Mouse (Mus musculus): ENCODE measurements around the gene Tpst1. TPM values are rescaled to one million over a fixed set of nuclear protein-coding genes. Genes with fewer than 3 reads are reported as not detected.

The Tpst1 gene
- total and polyA plus RNA-seq, 3 experiments, result 0.22 TPM; not detected in 2

GRCm38 (mm10) chr5:130120070-130120736 lies 47.1 kb downstream of the Tpst1 start:
- no peak overlapping the region for H3K4me3 ChIP-seq (ENCODE audit: low read depth, low read length)

GRCm38 (mm10) chr5:130120904-130121303 lies 47.8 kb downstream of the Tpst1 start:
- peaks cover 27% of the 10 kb centered on the region for H3K27me3 ChIP-seq (ENCODE audit: insufficient read depth, low read length)
- ATAC-seq (ENCODE audit: extremely low read depth, insufficient number of reproducible peaks, low FRiP score, poor library complexity, severe bottlenecking), result no peak
- TF ChIP-seq CTCF (IDR thresholded peaks at IDR 0.05; ENCODE audit: low read depth, low read length), result no peak
- TF ChIP-seq GATA1 (IDR thresholded peaks at IDR 0.05; ENCODE audit: borderline replicate concordance, low read length), result no peak
- TF ChIP-seq TAL1 (conservative IDR thresholded peaks at IDR 0.05; ENCODE audit: low read depth, low read length), result no peak
- no peak for TF ChIP-seq POLR2AphosphoS5 (IDR thresholded peaks at IDR 0.05; ENCODE audit: insufficient replicate concordance, low read depth, low read length)
- TF ChIP-seq GATA2 (IDR thresholded peaks at IDR 0.05; ENCODE audit: borderline replicate concordance, low read depth, low read length), result no peak
- H3K4me1 ChIP-seq (ENCODE audit: insufficient read depth, low read depth, low read length), result no peaks in the 10 kb centered on the region
- no peak for DNase-seq (ENCODE audit: low spot score)
- no peaks in the 10 kb centered on the region for H3K9me3 ChIP-seq (replicated peaks)
- H3K36me3 ChIP-seq (replicated peaks), result no peaks in the 10 kb centered on the region
- H3K4me3 ChIP-seq (ENCODE audit: low read depth, low read length), result no peak overlapping the region

More at GRCm38 (mm10) chr5:130120070-130120736, 47.1 kb downstream of the Tpst1 start:
- H3K9me3 ChIP-seq (replicated peaks), result no peaks in the 10 kb centered on the region
- DNase-seq (ENCODE audit: low spot score) (no peak), ATAC-seq (ENCODE audit: extremely low read depth, insufficient number of reproducible peaks, low FRiP score, poor library complexity, severe bottlenecking) (no peak)
- no peak for TF ChIP-seq GATA1 (IDR thresholded peaks at IDR 0.05; ENCODE audit: borderline replicate concordance, low read length)
- no peak for TF ChIP-seq POLR2AphosphoS5 (IDR thresholded peaks at IDR 0.05; ENCODE audit: insufficient replicate concordance, low read depth, low read length)
- no peak for TF ChIP-seq TAL1 (conservative IDR thresholded peaks at IDR 0.05; ENCODE audit: low read depth, low read length)
- no peak for TF ChIP-seq CTCF (IDR thresholded peaks at IDR 0.05; ENCODE audit: low read depth, low read length)
- TF ChIP-seq GATA2 (IDR thresholded peaks at IDR 0.05; ENCODE audit: borderline replicate concordance, low read depth, low read length), result no peak
- H3K4me1 ChIP-seq (ENCODE audit: insufficient read depth, low read depth, low read length), result no peaks in the 10 kb centered on the region
- peaks cover 27% of the 10 kb centered on the region for H3K27me3 ChIP-seq (ENCODE audit: insufficient read depth, low read length)
- no peaks in the 10 kb centered on the region for H3K36me3 ChIP-seq (replicated peaks)

- ATAC-seq (ENCODE audit: extremely low read depth, insufficient number of reproducible peaks, low FRiP score, poor library complexity, severe bottlenecking) (no peak), DNase-seq (ENCODE audit: low spot score) (no peak)
- Histone ChIP-seq H3K36me3 (replicated peaks) (no peaks in the 10 kb centered on the region), H3K4me1 (ENCODE audit: insufficient read depth, low read depth, low read length) (no peaks in the 10 kb centered on the region), H3K4me3 (ENCODE audit: low read depth, low read length) (no peak overlapping the region), H3K9me3 (replicated peaks) (no peaks in the 10 kb centered on the region), H3K27me3 (ENCODE audit: insufficient read depth, low read length) (peaks cover 31% of the 10 kb centered on the region)
- TF ChIP-seq CTCF (IDR thresholded peaks at IDR 0.05; ENCODE audit: low read depth, low read length), result no peak
- no peak for TF ChIP-seq GATA2 (IDR thresholded peaks at IDR 0.05; ENCODE audit: borderline replicate concordance, low read depth, low read length)
- TF ChIP-seq GATA1 (IDR thresholded peaks at IDR 0.05; ENCODE audit: borderline replicate concordance, low read length), result no peak
- no peak for TF ChIP-seq POLR2AphosphoS5 (IDR thresholded peaks at IDR 0.05; ENCODE audit: insufficient replicate concordance, low read depth, low read length)
- no peak for TF ChIP-seq TAL1 (conservative IDR thresholded peaks at IDR 0.05; ENCODE audit: low read depth, low read length)
Measured at GRCm38 (mm10) chr5:130122355-130122754, 49.2 kb downstream of the Tpst1 start.

GRCm38 (mm10) chr5:130124271-130124670 lies 51.1 kb downstream of the Tpst1 start:
- Histone ChIP-seq H3K36me3 (replicated peaks) (no peaks in the 10 kb centered on the region), H3K27me3 (ENCODE audit: insufficient read depth, low read length) (peaks cover 31% of the 10 kb centered on the region), H3K4me1 (ENCODE audit: insufficient read depth, low read depth, low read length) (no peaks in the 10 kb centered on the region), H3K9me3 (replicated peaks) (no peaks in the 10 kb centered on the region), H3K4me3 (ENCODE audit: low read depth, low read length) (no peak overlapping the region)
- ATAC-seq (ENCODE audit: extremely low read depth, insufficient number of reproducible peaks, low FRiP score, poor library complexity, severe bottlenecking), result no peak
- DNase-seq (ENCODE audit: low spot score), result no peak
- TF ChIP-seq TAL1 (conservative IDR thresholded peaks at IDR 0.05; ENCODE audit: low read depth, low read length), result no peak
- TF ChIP-seq CTCF (IDR thresholded peaks at IDR 0.05; ENCODE audit: low read depth, low read length), result no peak
- no peak for TF ChIP-seq GATA2 (IDR thresholded peaks at IDR 0.05; ENCODE audit: borderline replicate concordance, low read depth, low read length)
- no peak for TF ChIP-seq POLR2AphosphoS5 (IDR thresholded peaks at IDR 0.05; ENCODE audit: insufficient replicate concordance, low read depth, low read length)
- TF ChIP-seq GATA1 (IDR thresholded peaks at IDR 0.05; ENCODE audit: borderline replicate concordance, low read length), result no peak

GRCm38 (mm10) chr5:130128686-130129523 lies 55.8 kb downstream of the Tpst1 start:
- H3K4me3 ChIP-seq (ENCODE audit: low read depth, low read length), result no peak overlapping the region
- ATAC-seq (ENCODE audit: extremely low read depth, insufficient number of reproducible peaks, low FRiP score, poor library complexity, severe bottlenecking) (no peak), DNase-seq (ENCODE audit: low spot score) (no peak)
- no peaks in the 10 kb centered on the region for H3K9me3 ChIP-seq (replicated peaks)
- peaks cover 19% of the 10 kb centered on the region for H3K27me3 ChIP-seq (ENCODE audit: insufficient read depth, low read length)
- no peaks in the 10 kb centered on the region for H3K4me1 ChIP-seq (ENCODE audit: insufficient read depth, low read depth, low read length)
- no peak for TF ChIP-seq POLR2AphosphoS5 (IDR thresholded peaks at IDR 0.05; ENCODE audit: insufficient replicate concordance, low read depth, low read length)
- TF ChIP-seq GATA1 (IDR thresholded peaks at IDR 0.05; ENCODE audit: borderline replicate concordance, low read length), result no peak
- no peak for TF ChIP-seq TAL1 (conservative IDR thresholded peaks at IDR 0.05; ENCODE audit: low read depth, low read length)
- no peak for TF ChIP-seq GATA2 (IDR thresholded peaks at IDR 0.05; ENCODE audit: borderline replicate concordance, low read depth, low read length)
- TF ChIP-seq CTCF (IDR thresholded peaks at IDR 0.05; ENCODE audit: low read depth, low read length), result no peak
- no peaks in the 10 kb centered on the region for H3K36me3 ChIP-seq (replicated peaks)

- no peak for DNase-seq (ENCODE audit: low spot score)
- no peaks in the 10 kb centered on the region for H3K9me3 ChIP-seq (replicated peaks)
- no peak for TF ChIP-seq GATA2 (IDR thresholded peaks at IDR 0.05; ENCODE audit: borderline replicate concordance, low read depth, low read length)
- no peak for TF ChIP-seq GATA1 (IDR thresholded peaks at IDR 0.05; ENCODE audit: borderline replicate concordance, low read length)
- no peak for TF ChIP-seq CTCF (IDR thresholded peaks at IDR 0.05; ENCODE audit: low read depth, low read length)
- no peak for TF ChIP-seq TAL1 (conservative IDR thresholded peaks at IDR 0.05; ENCODE audit: low read depth, low read length)
- TF ChIP-seq POLR2AphosphoS5 (IDR thresholded peaks at IDR 0.05; ENCODE audit: insufficient replicate concordance, low read depth, low read length), result no peak
- no peaks in the 10 kb centered on the region for H3K4me1 ChIP-seq (ENCODE audit: insufficient read depth, low read depth, low read length)
- no peak overlapping the region for H3K4me3 ChIP-seq (ENCODE audit: low read depth, low read length)
- H3K27me3 ChIP-seq (ENCODE audit: insufficient read depth, low read length), result peaks cover 17% of the 10 kb centered on the region
- ATAC-seq (ENCODE audit: extremely low read depth, insufficient number of reproducible peaks, low FRiP score, poor library complexity, severe bottlenecking), result no peak
- no peaks in the 10 kb centered on the region for H3K36me3 ChIP-seq (replicated peaks)
Measured at GRCm38 (mm10) chr5:130129524-130129793, 56.3 kb downstream of the Tpst1 start.

Measured in G1E (cell line).